Mouse (Mus musculus): ENCODE data around the gene Ptprz1. TPM values are rescaled to one million over a fixed set of nuclear protein-coding genes. Genes with fewer than 3 reads are reported as not detected.

The Ptprz1 gene
- total RNA-seq, 1 experiment = 1.5 TPM

- no peak overlapping the region for H3K4me3 ChIP-seq (ENCODE audit: insufficient read depth in 1 of 2, low read depth in 1 of 2, low read length in 2 of 2, poor library complexity in 1 of 2, severe bottlenecking in 1 of 2)
- in situ Hi-C loops (cut with MboI; ENCODE audit: low sequenced_read_pairs in 2 of 2, unreplicated experiment in 2 of 2) = loop anchor here (25.0 kb wide), 2 partner anchors 431 to 856 kb away; no protein-coding TSS in a partner anchor
- DNase-seq (ENCODE audit: low read depth, low spot score) = no peak
- H3K4me1 ChIP-seq (ENCODE audit: control insufficient read depth in 2 of 2, insufficient read depth in 2 of 2, low read length in 2 of 2, poor library complexity in 1 of 2) = no peaks in the 10 kb centered on the region
- H3K9me3 ChIP-seq (ENCODE audit: control insufficient read depth, insufficient read depth, low read depth, low read length) = no peaks in the 10 kb centered on the region
- H3K27ac ChIP-seq (ENCODE audit: insufficient read depth, low read depth, low read length, poor library complexity, severe bottlenecking) = no peak overlapping the region
- H3K36me3 ChIP-seq (ENCODE audit: control insufficient read depth, insufficient read depth, low read length, poor library complexity, severe bottlenecking) = no peaks in the 10 kb centered on the region
- 0 out of 2 replicates have a peak, but pooled peaks have one; percentile 20 for TF ChIP-seq ZC3H11A (IDR thresholded peaks at IDR 0.05; ENCODE audit: borderline replicate concordance, low read depth, low read length)
- TF ChIP-seq CHD2 (IDR thresholded peaks at IDR 0.05; ENCODE audit: low read depth, low read length) = no peak
- no peak overlapping the region for H3K9ac ChIP-seq (ENCODE audit: insufficient read depth, low read depth, low read length, poor library complexity, severe bottlenecking)
These were observed 92.8 kb downstream of the Ptprz1 start for GRCm38 (mm10) chr6:22968073-22968472.

- Histone ChIP-seq H3K36me3 (ENCODE audit: control insufficient read depth, insufficient read depth, low read length, poor library complexity, severe bottlenecking) (no peaks in the 10 kb centered on the region), H3K4me3 (ENCODE audit: insufficient read depth in 1 of 2, low read depth in 1 of 2, low read length in 2 of 2, poor library complexity in 1 of 2, severe bottlenecking in 1 of 2) (no peak overlapping the region), H3K9ac (ENCODE audit: insufficient read depth, low read depth, low read length, poor library complexity, severe bottlenecking) (no peak overlapping the region), H3K9me3 (ENCODE audit: control insufficient read depth, insufficient read depth, low read depth, low read length) (no peaks in the 10 kb centered on the region), H3K27ac (ENCODE audit: insufficient read depth, low read depth, low read length, poor library complexity, severe bottlenecking) (no peak overlapping the region), H3K4me1 (ENCODE audit: control insufficient read depth in 2 of 2, insufficient read depth in 2 of 2, low read length in 2 of 2, poor library complexity in 1 of 2) (no peaks in the 10 kb centered on the region)
- DNase-seq (ENCODE audit: low read depth, low spot score) = no peak
- in situ Hi-C loops (cut with MboI; ENCODE audit: low sequenced_read_pairs in 2 of 2, unreplicated experiment in 2 of 2) = loop anchor here in 1 of 2 experiments (25.0 kb wide), 1 partner anchor 478 kb away; no protein-coding TSS in a partner anchor
- TF ChIP-seq CHD2 (IDR thresholded peaks at IDR 0.05; ENCODE audit: low read depth, low read length) (no peak), ZNF384 (IDR thresholded peaks at IDR 0.05; ENCODE audit: low read depth, low read length) (no peak), HCFC1 (IDR thresholded peaks at IDR 0.05; ENCODE audit: borderline replicate concordance, insufficient read depth, low read length) (no peak), MAFK (IDR thresholded peaks at IDR 0.05; ENCODE audit: insufficient read depth, low read depth, low read length) (no peak), ZC3H11A (IDR thresholded peaks at IDR 0.05; ENCODE audit: borderline replicate concordance, low read depth, low read length) (no peak)
These were observed 108.6 kb downstream of the Ptprz1 start for GRCm38 (mm10) chr6:22983769-22984519.

- no peak for TF ChIP-seq MAFK (IDR thresholded peaks at IDR 0.05; ENCODE audit: insufficient read depth, low read depth, low read length)
- no peak for TF ChIP-seq ZNF384 (IDR thresholded peaks at IDR 0.05; ENCODE audit: low read depth, low read length)
- no peak for TF ChIP-seq CHD2 (IDR thresholded peaks at IDR 0.05; ENCODE audit: low read depth, low read length)
- TF ChIP-seq ZC3H11A (IDR thresholded peaks at IDR 0.05; ENCODE audit: borderline replicate concordance, low read depth, low read length) = no peak
- no peak for TF ChIP-seq HCFC1 (IDR thresholded peaks at IDR 0.05; ENCODE audit: borderline replicate concordance, insufficient read depth, low read length)
- H3K4me3 ChIP-seq (ENCODE audit: insufficient read depth in 1 of 2, low read depth in 1 of 2, low read length in 2 of 2, poor library complexity in 1 of 2, severe bottlenecking in 1 of 2) = no peak overlapping the region
- no peaks in the 10 kb centered on the region for H3K36me3 ChIP-seq (ENCODE audit: control insufficient read depth, insufficient read depth, low read length, poor library complexity, severe bottlenecking)
- in situ Hi-C loops (cut with MboI; ENCODE audit: low sequenced_read_pairs in 2 of 2, unreplicated experiment in 2 of 2) = loop anchor here in 1 of 2 experiments (25.0 kb wide), 1 partner anchor 478 kb away; no protein-coding TSS in a partner anchor
- no peak overlapping the region for H3K9ac ChIP-seq (ENCODE audit: insufficient read depth, low read depth, low read length, poor library complexity, severe bottlenecking)
- H3K9me3 ChIP-seq (ENCODE audit: control insufficient read depth, insufficient read depth, low read depth, low read length) = no peaks in the 10 kb centered on the region
- peak; percentile 8 for DNase-seq (ENCODE audit: low read depth, low spot score)
- H3K27ac ChIP-seq (ENCODE audit: insufficient read depth, low read depth, low read length, poor library complexity, severe bottlenecking) = no peak overlapping the region
- no peaks in the 10 kb centered on the region for H3K4me1 ChIP-seq (ENCODE audit: control insufficient read depth in 2 of 2, insufficient read depth in 2 of 2, low read length in 2 of 2, poor library complexity in 1 of 2)
These were observed 109.3 kb downstream of the Ptprz1 start for GRCm38 (mm10) chr6:22984520-22985154.

- H3K9me3 ChIP-seq (ENCODE audit: control insufficient read depth, insufficient read depth, low read depth, low read length) = no peaks in the 10 kb centered on the region
- H3K4me3 ChIP-seq (ENCODE audit: insufficient read depth in 1 of 2, low read depth in 1 of 2, low read length in 2 of 2, poor library complexity in 1 of 2, severe bottlenecking in 1 of 2) = no peak overlapping the region
- no peaks in the 10 kb centered on the region for H3K4me1 ChIP-seq (ENCODE audit: control insufficient read depth in 2 of 2, insufficient read depth in 2 of 2, low read length in 2 of 2, poor library complexity in 1 of 2)
- no peak overlapping the region for H3K9ac ChIP-seq (ENCODE audit: insufficient read depth, low read depth, low read length, poor library complexity, severe bottlenecking)
- no peak overlapping the region for H3K27ac ChIP-seq (ENCODE audit: insufficient read depth, low read depth, low read length, poor library complexity, severe bottlenecking)
- peak; percentile 39; the same call in 1 of the 2 replicates for TF ChIP-seq ZC3H11A (IDR thresholded peaks at IDR 0.05; ENCODE audit: borderline replicate concordance, low read depth, low read length)
- TF ChIP-seq HCFC1 (IDR thresholded peaks at IDR 0.05; ENCODE audit: borderline replicate concordance, insufficient read depth, low read length) = no peak
- in situ Hi-C loops (cut with MboI; ENCODE audit: low sequenced_read_pairs in 2 of 2, unreplicated experiment in 2 of 2) = no loop called here
- DNase-seq (ENCODE audit: low read depth, low spot score) = no peak
- no peaks in the 10 kb centered on the region for H3K36me3 ChIP-seq (ENCODE audit: control insufficient read depth, insufficient read depth, low read length, poor library complexity, severe bottlenecking)
These were observed 127.8 kb downstream of the Ptprz1 start for GRCm38 (mm10) chr6:23003152-23003551.
